In the genomic region with DNA sequence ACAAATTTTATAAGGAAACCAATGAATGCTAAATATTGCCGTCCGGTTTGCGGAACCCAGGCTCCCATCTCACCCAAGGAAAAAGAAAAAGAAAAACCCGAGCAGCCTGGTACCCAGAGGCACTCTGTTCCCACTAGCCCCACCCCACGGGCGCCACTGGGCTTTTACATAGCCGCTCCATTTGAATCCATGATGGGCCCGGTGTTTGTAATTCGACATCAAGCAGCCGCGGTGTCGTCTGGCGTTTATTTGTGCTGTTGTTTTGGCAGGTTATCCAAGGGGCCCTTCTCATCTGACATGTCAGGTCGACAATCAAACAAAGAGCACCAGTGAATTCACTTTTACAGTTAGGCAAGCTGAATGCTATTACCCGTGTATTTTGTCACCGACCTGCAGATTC, we compare ENCODE assay signal across 9 mouse cellular contexts.
DNase-seq lines count a peak whose midpoint lies in the region; ATAC-seq and TF ChIP-seq lines count a peak whose summit lies in the region.
"Had no signal": no experiment of that assay in that cellular context is flagged by ENCODE, and none has a peak within 500 bp of the region (broad histone marks: within the 10 kb centered on the region; RNA-seq: fewer than 3 reads in every experiment).

No protein-coding gene starts in this region.

- intact Hi-C loops in left cerebral cortex, postnatal 4 days (cut with DNase I): no loop called here

- H3K9me3 ChIP-seq in kidney, embryonic 14.5 days (ENCODE audit: control insufficient read depth, low read length): no peaks in the 10 kb centered on the region
- H3K9me3 ChIP-seq in embryonic facial prominence, embryonic 10.5 days: no peaks in the 10 kb centered on the region
- H3K9me3 ChIP-seq in forebrain, postnatal 0 days (ENCODE audit: low read length): no peaks in the 10 kb centered on the region
- no peaks in the 10 kb centered on the region for H3K9me3 ChIP-seq in midbrain, embryonic 13.5 days

- H3K9ac ChIP-seq in kidney, embryonic 14.5 days (ENCODE audit: low read depth, low read length): no peak overlapping the region
- H3K9ac ChIP-seq in forebrain, postnatal 0 days: no peak overlapping the region
- H3K9ac ChIP-seq in midbrain, embryonic 13.5 days (replicated peaks): peak overlapping the region; percentile 48

- H3K4me3 ChIP-seq in kidney, embryonic 14.5 days (ENCODE audit: low read length): no peak overlapping the region
- H3K4me3 ChIP-seq in embryonic facial prominence, embryonic 10.5 days: peak overlapping the region; percentile 39
- peak overlapping the region; percentile 21 for H3K4me3 ChIP-seq in forebrain, postnatal 0 days (ENCODE audit: low read depth, low read length)
- peak overlapping the region; percentile 18 for H3K4me3 ChIP-seq in midbrain, embryonic 13.5 days (replicated peaks)

- peak overlapping the region; percentile 24; the same call in 1 of the 2 replicates for H3K4me2 ChIP-seq in kidney, embryonic 14.5 days (replicated peaks; ENCODE audit: low read depth, low read length)
- H3K4me2 ChIP-seq in forebrain, postnatal 0 days (ENCODE audit: low read depth): peak overlapping the region; percentile 40
- peak overlapping the region; percentile 45 for H3K4me2 ChIP-seq in midbrain, embryonic 13.5 days (replicated peaks)

- DNase-seq in kidney, adult 18-20 months: no peak
- DNase-seq in embryonic facial prominence, embryonic 10.5 days (ENCODE audit: low spot score): peak; percentile 49
- DNase-seq in forebrain, postnatal 0 days: peak; percentile 26
- DNase-seq in left cerebral cortex, postnatal 4 days: no peak
- DNase-seq in left cerebral cortex, adult 8-10 months (ENCODE audit: low spot score in 2 of 2): no peak
- no peak for DNase-seq in cerebellum, adult 11 months
- DNase-seq: thymus, postnatal 4 days had no signal

- H3K4me1 ChIP-seq in kidney, embryonic 14.5 days (ENCODE audit: control insufficient read depth, insufficient read depth, low read length): 0 out of 2 replicates have a peak, but pooled peaks cover 4% of the 10 kb centered on the region
- peaks cover 22% of the 10 kb centered on the region for H3K4me1 ChIP-seq in embryonic facial prominence, embryonic 10.5 days
- no peaks in the 10 kb centered on the region for H3K4me1 ChIP-seq in forebrain, postnatal 0 days (ENCODE audit: insufficient read depth)
- peaks cover 10% of the 10 kb centered on the region for H3K4me1 ChIP-seq in midbrain, embryonic 13.5 days (replicated peaks)

- 19% methylated on average over 16 of the region's 16 CpGs for WGBS in kidney, embryonic 14.5 days
- WGBS in embryonic facial prominence, embryonic 10.5 days: 25% methylated on average over 16 of the region's 16 CpGs
- 10% methylated on average over 16 of the region's 16 CpGs for WGBS in forebrain, postnatal 0 days
- 17% methylated on average over 16 of the region's 16 CpGs for WGBS in midbrain, embryonic 13.5 days

- H3K27ac ChIP-seq in kidney, embryonic 14.5 days (ENCODE audit: low read depth, low read length): no peak overlapping the region
- H3K27ac ChIP-seq in embryonic facial prominence, embryonic 10.5 days (replicated peaks): no peak overlapping the region
- no peak overlapping the region for H3K27ac ChIP-seq in forebrain, postnatal 0 days (ENCODE audit: low read depth, low read length)
- H3K27ac ChIP-seq in midbrain, embryonic 13.5 days: no peak overlapping the region

- H3K36me3 ChIP-seq in kidney, embryonic 14.5 days (ENCODE audit: control insufficient read depth, insufficient read depth, low read length): no peaks in the 10 kb centered on the region
- H3K36me3 ChIP-seq in embryonic facial prominence, embryonic 10.5 days (replicated peaks): no peaks in the 10 kb centered on the region
- H3K36me3 ChIP-seq in forebrain, postnatal 0 days (ENCODE audit: insufficient read depth): no peaks in the 10 kb centered on the region
- H3K36me3 ChIP-seq in midbrain, embryonic 13.5 days: no peaks in the 10 kb centered on the region

- TF ChIP-seq CTCF in forebrain, postnatal 0 days (IDR thresholded peaks at IDR 0.05; ENCODE audit: low read depth): no peak

- H3K27me3 ChIP-seq in kidney, embryonic 14.5 days (ENCODE audit: control insufficient read depth, insufficient read depth, low read length): no peaks in the 10 kb centered on the region
- peaks cover 20% of the 10 kb centered on the region; the same call in 1 of the 2 replicates for H3K27me3 ChIP-seq in embryonic facial prominence, embryonic 10.5 days (replicated peaks; ENCODE audit: low read depth, poor library complexity, severe bottlenecking)
- H3K27me3 ChIP-seq in forebrain, postnatal 0 days (ENCODE audit: insufficient read depth, low read length): peaks cover 27% of the 10 kb centered on the region
- H3K27me3 ChIP-seq in midbrain, embryonic 13.5 days: 0 out of 2 replicates have a peak, but pooled peaks cover 7% of the 10 kb centered on the region

- no peak for ATAC-seq in kidney, embryonic 14.5 days (ENCODE audit: low FRiP score, low TSS enrichment)
- no peak for ATAC-seq in forebrain, postnatal 0 days
- ATAC-seq in midbrain, embryonic 13.5 days: no peak

Comparison
In these comparisons a context has a peak if more than half of its experiments do, and no peak if none do; other contexts are left out.
1. DNase-seq: peak in embryonic facial prominence, embryonic 10.5 days (single experiment) and forebrain, postnatal 0 days (single experiment); none in kidney, adult 18-20 months (single experiment), left cerebral cortex, postnatal 4 days (single experiment), left cerebral cortex, adult 8-10 months (0 of 2) and cerebellum, adult 11 months (single experiment).
2. Peak in every context shown above with its lines, with median percentiles within 50 percentile points of each other: H3K4me2 ChIP-seq.